Mouse (Mus musculus) regulatory T cell (primary cell): ENCODE results near the gene Aprt.

ENCODE experiments used
- in situ Hi-C: fragments of 300-600 bp; cut with MboI, MseI; formaldehyde crosslinking; loops from one replicate; pipeline ENCODE4 v1.15.1; 2025; ENCODE audit warnings: high pct_unique_total_duplicates

Gene Aprt

GRCm38 (mm10) chr8:122564363-122565352, 12.1 kb downstream of the Aprt start:
- in situ Hi-C loops: loop anchor here (10.0 to 25.0 kb wide), 2 partner anchors 990 to 998 kb away; partner anchors contain the start of gene Fbxo31

GRCm38 (mm10) chr8:122561199-122561598, 15.5 kb downstream of the Aprt start:
- in situ Hi-C loops: loop anchor here (10.0 to 25.0 kb wide), 2 partner anchors 986 to 1001 kb away; partner anchors contain the start of gene Fbxo31

- in situ Hi-C loops: loop anchor here (25.0 kb wide), 1 partner anchor 1003 kb away; no protein-coding TSS in a partner anchor
Observed at GRCm38 (mm10) chr8:122558671-122559349, 17.9 kb downstream of the Aprt start.

GRCm38 (mm10) chr8:122557248-122558038, 19.3 kb downstream of the Aprt start:
- in situ Hi-C loops: loop anchor here (25.0 kb wide), 1 partner anchor 1005 kb away; no protein-coding TSS in a partner anchor

- in situ Hi-C loops: loop anchor here (25.0 kb wide), 1 partner anchor 1006 kb away; no protein-coding TSS in a partner anchor
Observed at GRCm38 (mm10) chr8:122556030-122557009, 20.4 kb downstream of the Aprt start.

- in situ Hi-C loops: loop anchor here (25.0 kb wide), 1 partner anchor 1008 kb away; no protein-coding TSS in a partner anchor
Observed at GRCm38 (mm10) chr8:122554786-122555185, 21.9 kb downstream of the Aprt start.

GRCm38 (mm10) chr8:122551265-122552051, 25.3 kb downstream of the Aprt start, which contains the start of gene Piezo1:
Gene Piezo1 (minus strand): TSS chr8:122551329.
- in situ Hi-C loops: loop anchor here (25.0 kb wide), 1 partner anchor 1011 kb away; no protein-coding TSS in a partner anchor

- in situ Hi-C loops: loop anchor here (25.0 kb wide), 1 partner anchor 1011 kb away; no protein-coding TSS in a partner anchor
Observed at GRCm38 (mm10) chr8:122550995-122551264, 25.8 kb downstream of the Aprt start.

- in situ Hi-C loops: loop anchor here (25.0 kb wide), 1 partner anchor 1012 kb away; no protein-coding TSS in a partner anchor
Observed at GRCm38 (mm10) chr8:122550234-122550994, 26.3 kb downstream of the Aprt start.

- in situ Hi-C loops: no loop called here
Observed at GRCm38 (mm10) chr8:122548891-122549439, 27.7 kb downstream of the Aprt start.

GRCm38 (mm10) chr8:122548331-122548730, 28.4 kb downstream of the Aprt start:
- in situ Hi-C loops: no loop called here

- in situ Hi-C loops: no loop called here
Observed at GRCm38 (mm10) chr8:122547815-122548214, 28.9 kb downstream of the Aprt start.

- in situ Hi-C loops: no loop called here
Observed at GRCm38 (mm10) chr8:122546811-122547453, 29.8 kb downstream of the Aprt start.

GRCm38 (mm10) chr8:122546066-122546755, 30.5 kb downstream of the Aprt start:
- in situ Hi-C loops: no loop called here

GRCm38 (mm10) chr8:122544138-122544537, 32.6 kb downstream of the Aprt start:
- in situ Hi-C loops: no loop called here

GRCm38 (mm10) chr8:122538310-122539076, 38.2 kb downstream of the Aprt start:
- in situ Hi-C loops: no loop called here
